Mouse (Mus musculus) neural tube, embryonic 11.5 days (tissue): ENCODE results near the gene Ccdc57. TPM values are rescaled to one million over a fixed set of nuclear protein-coding genes. Genes with fewer than 3 reads are reported as not detected.

Experiments
- polyA plus RNA-seq: library from polyadenylated mRNA; unstranded; fragments of >200 nt; fragmentation: Nextera tagmentation; extraction: Ambion mirVana; gene quantifications from 2 replicates; pipeline ENCODE4 v1.2.1, GENCODE M21; 2014

Ccdc57 gene
- polyA plus RNA-seq, 1 experiment from 2014 or later, result 4.6 TPM

Other genes with a start within 250 kb of the Ccdc57 start
- gene Cenpx, start 219.1 kb downstream of the Ccdc57 start, polyA plus RNA-seq, result 112 and 115 TPM in 2 replicates
- 39.7 and 44.7 TPM in 2 replicates for gene Lrrc45, start 218.9 kb downstream of the Ccdc57 start, polyA plus RNA-seq
- gene Rac3, start 211.4 kb downstream of the Ccdc57 start, polyA plus RNA-seq, result 12.1 and 13.9 TPM in 2 replicates
- 14.9 and 16.5 TPM in 2 replicates for gene Dcxr, start 205.6 kb downstream of the Ccdc57 start, polyA plus RNA-seq
- gene Cbr2, start 200.8 kb downstream of the Ccdc57 start, polyA plus RNA-seq, result 1.8 and 2.0 TPM in 2 replicates
- gene Hmga1b, start 170.1 kb downstream of the Ccdc57 start, polyA plus RNA-seq, result 7.7 and 8.6 TPM in 2 replicates
- 36.7 and 40.5 TPM in 2 replicates for gene Rfng, start 148.7 kb downstream of the Ccdc57 start, polyA plus RNA-seq
- 286 and 291 TPM in 2 replicates for gene Gps1, start 148.6 kb downstream of the Ccdc57 start, polyA plus RNA-seq
- 83.4 and 84.7 TPM in 2 replicates for gene Dus1l, start 136.5 kb downstream of the Ccdc57 start, polyA plus RNA-seq
- 108 and 125 TPM in 2 replicates for gene Fasn, start 108.3 kb downstream of the Ccdc57 start, polyA plus RNA-seq
- gene Slc16a3, start 15.6 kb upstream of the Ccdc57 start, polyA plus RNA-seq, result 37.1 and 39.4 TPM in 2 replicates
- 81.6 and 84.6 TPM in 2 replicates for gene Csnk1d, start 58.5 kb upstream of the Ccdc57 start, polyA plus RNA-seq
- gene Cd7, start 106.5 kb upstream of the Ccdc57 start, polyA plus RNA-seq, result not detected in 2 replicates
- gene Sectm1b, start 130.7 kb upstream of the Ccdc57 start, polyA plus RNA-seq, result not detected in 2 replicates
- gene Sectm1a, start 148.3 kb upstream of the Ccdc57 start, polyA plus RNA-seq, result not detected in 2 replicates
- not detected in 2 replicates for gene Tex19.2, start 185.8 kb upstream of the Ccdc57 start, polyA plus RNA-seq
- 0.46 TPM in 1 of 2 replicates, not detected in the other for gene Tex19.1, start 213.3 kb upstream of the Ccdc57 start, polyA plus RNA-seq
- gene Uts2r, start 227.4 kb upstream of the Ccdc57 start, polyA plus RNA-seq, result 0.19 TPM in 1 of 2 replicates, not detected in the other